Mouse (Mus musculus): Measurements from ENCODE around the gene Spata2l.
"Not testable (repeated sequence)": the region's sequence is repeated elsewhere in the genome, so short reads cannot be mapped to it uniquely, and the experiment has no call there.

Gene Spata2l

GRCm38 (mm10) chr8:123203571-123203970 lies 32.5 kb downstream of the Spata2l start:
- H3K27me3 ChIP-seq (ENCODE audit: insufficient read depth, low read length), result no peaks in the 10 kb centered on the region; the same call in 1 of the 2 replicates
- TF ChIP-seq NANOG (IDR thresholded peaks at IDR 0.05; ENCODE audit: borderline replicate concordance, low read length) (no peak), POU5F1 (IDR thresholded peaks at IDR 0.05; ENCODE audit: borderline replicate concordance, low read length) (no peak), CTCF (conservative IDR thresholded peaks at IDR 0.05; ENCODE audit: low read length) (no peak)

DNA sequence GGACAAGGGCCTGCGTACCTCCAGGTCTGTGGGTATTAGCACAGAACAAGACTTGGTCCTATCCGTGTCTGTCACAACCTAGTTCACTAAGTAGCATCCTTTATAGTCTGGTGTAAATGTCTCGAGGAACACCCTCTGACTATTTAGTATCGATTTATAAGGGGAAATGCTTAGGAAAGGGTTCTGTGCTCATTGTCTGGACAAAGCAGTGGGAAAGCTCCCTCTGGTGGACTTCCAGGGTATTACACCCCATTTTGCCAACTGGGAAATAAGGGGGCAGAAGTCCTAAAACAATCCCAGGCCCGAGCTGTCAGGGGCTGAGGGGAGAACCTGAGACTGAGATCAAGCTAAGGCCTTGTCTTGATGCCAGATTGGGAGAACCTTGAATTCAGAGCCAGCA lies 33.7 kb downstream of the Spata2l start:
- Histone ChIP-seq H3K4me1 (replicated peaks; ENCODE audit: low read depth, low read length) (peaks cover 16% of the 10 kb centered on the region), H3K36me3 (ENCODE audit: insufficient read depth, low read length) (peaks cover 33% of the 10 kb centered on the region), H3K9me3 (ENCODE audit: low read length) (no peaks in the 10 kb centered on the region), H3K27me3 (ENCODE audit: insufficient read depth, low read length) (no peaks in the 10 kb centered on the region; the same call in 1 of the 2 replicates), H3K4me3 (replicated peaks; ENCODE audit: low read length) (no peak overlapping the region)
- TF ChIP-seq NANOG (IDR thresholded peaks at IDR 0.05; ENCODE audit: borderline replicate concordance, low read length), result no peak
- no peak for TF ChIP-seq POU5F1 (IDR thresholded peaks at IDR 0.05; ENCODE audit: borderline replicate concordance, low read length)
- TF ChIP-seq CTCF (conservative IDR thresholded peaks at IDR 0.05; ENCODE audit: low read length), result peak; percentile 99

More at GRCm38 (mm10) chr8:123203571-123203970, 32.5 kb downstream of the Spata2l start:
- Histone ChIP-seq H3K9me3 (ENCODE audit: low read length) (no peaks in the 10 kb centered on the region), H3K36me3 (ENCODE audit: insufficient read depth, low read length) (peaks cover 46% of the 10 kb centered on the region), H3K4me1 (replicated peaks; ENCODE audit: low read depth, low read length) (peaks cover 10% of the 10 kb centered on the region; the same call in 1 of the 2 replicates), H3K4me3 (replicated peaks; ENCODE audit: low read length) (no peak overlapping the region)

- Histone ChIP-seq H3K4me1 (replicated peaks; ENCODE audit: low read depth, low read length) (peaks cover 23% of the 10 kb centered on the region), H3K36me3 (ENCODE audit: insufficient read depth, low read length) (peaks cover 13% of the 10 kb centered on the region), H3K9me3 (ENCODE audit: low read length) (no peaks in the 10 kb centered on the region), H3K27me3 (ENCODE audit: insufficient read depth, low read length) (no peaks in the 10 kb centered on the region; the same call in 1 of the 2 replicates), H3K4me3 (replicated peaks; ENCODE audit: low read length) (no peak overlapping the region)
- TF ChIP-seq NANOG (IDR thresholded peaks at IDR 0.05; ENCODE audit: borderline replicate concordance, low read length), result no peak
- no peak for TF ChIP-seq CTCF (conservative IDR thresholded peaks at IDR 0.05; ENCODE audit: low read length)
Observed at GRCm38 (mm10) chr8:123199864-123200263, 36.2 kb downstream of the Spata2l start.

DNA sequence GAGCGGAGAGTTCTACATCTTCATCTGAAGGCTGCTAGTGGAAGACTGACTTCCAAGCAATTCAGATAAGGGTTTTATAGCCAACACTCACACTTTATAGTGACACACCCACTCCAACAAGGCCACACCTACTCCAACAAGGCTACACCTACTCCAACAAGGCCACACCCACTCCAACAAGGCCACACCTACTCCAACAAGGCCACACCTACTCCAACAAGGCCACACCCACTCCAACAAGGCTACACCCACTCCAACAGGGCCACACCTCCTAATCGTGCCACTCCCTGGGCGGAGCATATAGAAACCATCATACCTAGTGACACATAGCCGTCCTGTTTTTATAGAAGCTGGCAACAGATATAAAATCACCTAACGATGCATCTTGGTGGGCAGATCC lies 39.0 kb downstream of the Spata2l start:
- not testable (repeated sequence) for H3K27me3 ChIP-seq (ENCODE audit: insufficient read depth, low read length); H3K9me3 ChIP-seq (ENCODE audit: low read length); H3K36me3 ChIP-seq (ENCODE audit: insufficient read depth, low read length)
- Histone ChIP-seq H3K4me3 (replicated peaks; ENCODE audit: low read length) (0 out of 2 replicates have a peak overlapping the region, but pooled peaks have one; percentile 17), H3K4me1 (replicated peaks; ENCODE audit: low read depth, low read length) (peaks cover 36% of the 10 kb centered on the region)

DNA sequence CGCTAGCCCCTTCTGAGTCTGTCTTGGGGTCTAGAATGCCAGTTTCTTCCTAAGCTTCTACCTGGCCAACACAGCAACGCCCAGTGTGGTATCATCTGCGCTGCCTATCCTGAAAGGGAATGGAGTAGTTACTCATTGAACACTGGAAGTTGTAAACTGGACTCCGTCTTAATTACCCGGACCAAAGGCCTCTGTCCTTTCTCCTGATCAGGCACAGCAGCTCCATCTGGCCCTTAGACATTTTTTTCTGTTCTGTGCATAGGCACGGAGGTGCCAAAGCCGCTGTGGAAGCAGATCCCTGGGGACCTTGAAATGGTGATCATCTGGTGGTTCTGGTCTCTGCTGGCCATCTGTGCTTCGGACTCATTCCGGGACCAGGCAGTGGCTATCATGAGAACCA lies 42.3 kb downstream of the Spata2l start:
- no peak overlapping the region for H3K4me3 ChIP-seq (replicated peaks; ENCODE audit: low read length)
- peaks cover 3% of the 10 kb centered on the region; the same call in 1 of the 2 replicates for H3K27me3 ChIP-seq (ENCODE audit: insufficient read depth, low read length)
- no peaks in the 10 kb centered on the region for H3K36me3 ChIP-seq (ENCODE audit: insufficient read depth, low read length)
- H3K4me1 ChIP-seq (replicated peaks; ENCODE audit: low read depth, low read length), result peaks cover 61% of the 10 kb centered on the region
- no peaks in the 10 kb centered on the region for H3K9me3 ChIP-seq (ENCODE audit: low read length)
- TF ChIP-seq NANOG (IDR thresholded peaks at IDR 0.05; ENCODE audit: borderline replicate concordance, low read length), result no peak

DNA sequence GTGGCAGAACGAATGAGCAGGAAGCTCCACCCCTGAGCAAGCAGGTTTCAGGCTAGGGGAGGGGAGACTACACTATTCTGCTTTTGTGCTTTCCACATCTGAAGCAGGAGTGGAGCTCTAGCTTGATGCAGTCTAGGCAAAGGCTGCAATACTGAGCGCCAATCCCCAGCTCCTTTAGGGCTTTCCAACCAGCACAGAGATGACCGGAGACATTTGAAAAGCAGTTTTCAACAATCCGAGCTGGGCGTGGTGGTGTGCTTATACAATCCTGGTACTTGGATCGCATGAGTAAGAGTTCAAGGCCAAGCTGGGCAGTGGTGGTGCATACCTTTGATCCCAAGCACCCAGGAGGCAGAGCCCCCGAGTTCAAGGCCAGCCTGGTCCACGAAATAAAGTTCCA lies 44.1 kb downstream of the Spata2l start:
- TF ChIP-seq CTCF (conservative IDR thresholded peaks at IDR 0.05; ENCODE audit: low read length), result no peak
- TF ChIP-seq NANOG (IDR thresholded peaks at IDR 0.05; ENCODE audit: borderline replicate concordance, low read length), result no peak
- no peak for TF ChIP-seq POU5F1 (IDR thresholded peaks at IDR 0.05; ENCODE audit: borderline replicate concordance, low read length)
- Histone ChIP-seq H3K4me1 (replicated peaks; ENCODE audit: low read depth, low read length) (peaks cover 62% of the 10 kb centered on the region), H3K9me3 (ENCODE audit: low read length) (no peaks in the 10 kb centered on the region), H3K27me3 (ENCODE audit: insufficient read depth, low read length) (peaks cover 3% of the 10 kb centered on the region; the same call in 1 of the 2 replicates), H3K36me3 (ENCODE audit: insufficient read depth, low read length) (no peaks in the 10 kb centered on the region), H3K4me3 (replicated peaks; ENCODE audit: low read length) (peak overlapping the region; percentile 23; the same call in 1 of the 2 replicates)

GRCm38 (mm10) chr8:123190678-123191077 lies 45.4 kb downstream of the Spata2l start:
- Histone ChIP-seq H3K27me3 (ENCODE audit: insufficient read depth, low read length) (peaks cover 3% of the 10 kb centered on the region; the same call in 1 of the 2 replicates), H3K9me3 (ENCODE audit: low read length) (no peaks in the 10 kb centered on the region), H3K4me1 (replicated peaks; ENCODE audit: low read depth, low read length) (peaks cover 66% of the 10 kb centered on the region), H3K4me3 (replicated peaks; ENCODE audit: low read length) (peak overlapping the region; percentile 43), H3K36me3 (ENCODE audit: insufficient read depth, low read length) (no peaks in the 10 kb centered on the region)
- TF ChIP-seq CTCF (conservative IDR thresholded peaks at IDR 0.05; ENCODE audit: low read length) (peak; percentile 27; the same call in 1 of the 2 replicates), POU5F1 (IDR thresholded peaks at IDR 0.05; ENCODE audit: borderline replicate concordance, low read length) (no peak), NANOG (IDR thresholded peaks at IDR 0.05; ENCODE audit: borderline replicate concordance, low read length) (no peak)

GRCm38 (mm10) chr8:123188841-123189240 lies 47.2 kb downstream of the Spata2l start:
- Histone ChIP-seq H3K4me3 (replicated peaks; ENCODE audit: low read length) (no peak overlapping the region), H3K27me3 (ENCODE audit: insufficient read depth, low read length) (no peaks in the 10 kb centered on the region), H3K9me3 (ENCODE audit: low read length) (no peaks in the 10 kb centered on the region), H3K36me3 (ENCODE audit: insufficient read depth, low read length) (no peaks in the 10 kb centered on the region), H3K4me1 (replicated peaks; ENCODE audit: low read depth, low read length) (peaks cover 66% of the 10 kb centered on the region)
- no peak for TF ChIP-seq CTCF (conservative IDR thresholded peaks at IDR 0.05; ENCODE audit: low read length)
- TF ChIP-seq POU5F1 (IDR thresholded peaks at IDR 0.05; ENCODE audit: borderline replicate concordance, low read length), result no peak
- no peak for TF ChIP-seq NANOG (IDR thresholded peaks at IDR 0.05; ENCODE audit: borderline replicate concordance, low read length)

GRCm38 (mm10) chr8:123188006-123188405 lies 48.0 kb downstream of the Spata2l start:
- Histone ChIP-seq H3K4me1 (replicated peaks; ENCODE audit: low read depth, low read length) (peaks cover 57% of the 10 kb centered on the region), H3K9me3 (ENCODE audit: low read length) (no peaks in the 10 kb centered on the region), H3K27me3 (ENCODE audit: insufficient read depth, low read length) (no peaks in the 10 kb centered on the region), H3K4me3 (replicated peaks; ENCODE audit: low read length) (no peak overlapping the region), H3K36me3 (ENCODE audit: insufficient read depth, low read length) (no peaks in the 10 kb centered on the region)
- no peak for TF ChIP-seq POU5F1 (IDR thresholded peaks at IDR 0.05; ENCODE audit: borderline replicate concordance, low read length)
- no peak for TF ChIP-seq NANOG (IDR thresholded peaks at IDR 0.05; ENCODE audit: borderline replicate concordance, low read length)
- TF ChIP-seq CTCF (conservative IDR thresholded peaks at IDR 0.05; ENCODE audit: low read length), result no peak

All from E14TG2a.4 (cell line).